Mouse (Mus musculus) cortical plate, adult 2 months (tissue): Measurements from ENCODE around the gene Clec5a.

Experiments used
- CTCF ChIP-seq: fragments of 200-500 bp; IDR thresholded peaks from 2 replicates; pipeline ENCODE4 v1.5.1; 2011; ENCODE audit warnings: mild to moderate bottlenecking, control low read depth, low read length; ENCODE audit not compliant: insufficient read depth; ENCODE audit errors: extremely low read depth
- POLR2A ChIP-seq: fragments of 200-500 bp; IDR thresholded peaks from 2 replicates; pipeline ENCODE4 v1.6.1; 2011; ENCODE audit warnings: mild to moderate bottlenecking, low read length, control low read depth; ENCODE audit not compliant: insufficient read depth; ENCODE audit errors: extremely low read depth

- TF ChIP-seq CTCF (no peak), POLR2A (no peak)
Observed at GRCm38 (mm10) chr6:40554950-40555349, 30.7 kb downstream of the Clec5a start, which contains the start of gene Olfr461.
